Comparison of ENCODE assay signal across 8 mouse cellular contexts in the genomic region with DNA sequence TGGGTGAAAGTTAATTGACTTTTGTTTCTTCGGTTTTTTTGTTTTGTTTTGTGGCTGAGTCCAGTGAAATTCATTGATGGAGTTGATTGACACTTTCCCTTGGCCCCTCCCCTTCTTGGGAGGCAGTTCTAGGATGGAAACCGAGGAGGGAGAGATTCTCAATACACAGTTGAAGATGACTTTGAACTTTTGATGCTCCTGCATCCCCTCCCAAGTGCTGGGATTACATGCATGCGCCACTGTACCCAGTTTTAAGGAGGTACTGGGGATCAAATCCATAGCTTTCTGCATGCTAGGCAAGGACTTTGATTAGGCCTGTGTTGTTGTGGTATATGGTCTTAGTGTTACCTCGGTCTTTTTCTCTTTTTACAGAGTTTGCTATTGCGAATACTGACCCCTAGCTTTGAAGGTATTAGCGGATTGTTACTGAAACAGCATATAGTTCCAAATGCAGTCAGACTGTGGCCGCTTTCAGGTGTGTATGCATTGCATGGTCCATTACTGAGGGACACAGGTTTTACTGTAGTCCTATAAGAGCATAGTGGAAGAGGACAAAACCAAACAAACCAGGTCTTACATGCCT. TPM values are rescaled to one million over a fixed set of nuclear protein-coding genes. Genes with fewer than 3 reads are reported as not detected.
DNase-seq lines count a peak whose midpoint lies in the region; ATAC-seq and TF ChIP-seq lines count a peak whose summit lies in the region.

No protein-coding gene starts in this region.

- intact Hi-C loops in heart, postnatal 14 days (cut with DNase I) = loop anchor here (5.0 kb wide), 1 partner anchor 229 kb away; no protein-coding TSS in a partner anchor

- no peak for ATAC-seq in heart, embryonic 16.5 days (replicated peaks; ENCODE audit: extremely low read depth, insufficient read depth, low FRiP score)
- ATAC-seq in forebrain, embryonic 13.5 days = no peak
- no peak for ATAC-seq in liver, embryonic 15.5 days (ENCODE audit: insufficient read depth)

- no peaks in the 10 kb centered on the region for H3K9me3 ChIP-seq in heart, embryonic 16.5 days (replicated peaks; ENCODE audit: control insufficient read depth, low read length)
- no peaks in the 10 kb centered on the region for H3K9me3 ChIP-seq in MEL (replicated peaks; ENCODE audit: insufficient read depth, low read length)
- no peaks in the 10 kb centered on the region for H3K9me3 ChIP-seq in forebrain, embryonic 13.5 days (replicated peaks)
- H3K9me3 ChIP-seq in liver, embryonic 15.5 days (replicated peaks) = no peaks in the 10 kb centered on the region

- WGBS in heart, embryonic 16.5 days = 37% methylated on average over 7 of the region's 7 CpGs
- WGBS in forebrain, embryonic 13.5 days = 39% methylated on average over 7 of the region's 7 CpGs
- 32% methylated on average over 7 of the region's 7 CpGs for WGBS in liver, embryonic 15.5 days (ENCODE audit: insufficient replicate concordance)

- H3K4me2 ChIP-seq in heart, embryonic 16.5 days (ENCODE audit: low read depth, low read length) = peak overlapping the region; percentile 92
- peak overlapping the region; percentile 85 for H3K4me2 ChIP-seq in forebrain, embryonic 13.5 days
- H3K4me2 ChIP-seq in liver, embryonic 15.5 days = peak overlapping the region; percentile 82

- DNase-seq in heart, postnatal 14 days = no peak
- peak; percentile 60 for DNase-seq in MEL (ENCODE audit: low read depth, low spot score)
- no peak for DNase-seq in urinary bladder, postnatal 10 days (ENCODE audit: low spot score)
- no peak for DNase-seq in gastrocnemius, adult 18-20 months (ENCODE audit: low spot score)
- no peak for DNase-seq in layer of hippocampus, postnatal 25 days (ENCODE audit: extremely low spot score in 1 of 2, low spot score in 1 of 2)

- H3K4me3 ChIP-seq in heart, embryonic 16.5 days (ENCODE audit: low read length) = peak overlapping the region; percentile 98
- H3K4me3 ChIP-seq in MEL (ENCODE audit: control insufficient read depth in 1 of 2, insufficient read depth in 1 of 2, low read depth in 2 of 2, low read length in 2 of 2) = peak overlapping the region; percentile 91 to 97
- peak overlapping the region; percentile 75 for H3K4me3 ChIP-seq in forebrain, embryonic 13.5 days
- peak overlapping the region; percentile 97 for H3K4me3 ChIP-seq in liver, embryonic 15.5 days (replicated peaks)

- H3K9ac ChIP-seq in heart, embryonic 16.5 days (ENCODE audit: low read length) = peak overlapping the region; percentile 98
- peak overlapping the region; percentile 93 for H3K9ac ChIP-seq in MEL (ENCODE audit: control insufficient read depth, low read depth, low read length, poor library complexity, severe bottlenecking)
- H3K9ac ChIP-seq in forebrain, embryonic 13.5 days = peak overlapping the region; percentile 87
- H3K9ac ChIP-seq in liver, embryonic 15.5 days = peak overlapping the region; percentile 96

- H3K27me3 ChIP-seq in heart, embryonic 16.5 days (ENCODE audit: control insufficient read depth, insufficient read depth, low read length) = no peaks in the 10 kb centered on the region
- no peaks in the 10 kb centered on the region for H3K27me3 ChIP-seq in MEL (ENCODE audit: control insufficient read depth in 1 of 2, insufficient read depth in 2 of 2, low read length in 2 of 2)
- no peaks in the 10 kb centered on the region for H3K27me3 ChIP-seq in forebrain, embryonic 13.5 days
- H3K27me3 ChIP-seq in liver, embryonic 15.5 days = no peaks in the 10 kb centered on the region

- H3K79me2 ChIP-seq in MEL (ENCODE audit: control insufficient read depth, insufficient read depth, low read length, poor library complexity) = peaks cover 30% of the 10 kb centered on the region

- TF ChIP-seq CTCF in MEL (IDR thresholded peaks at IDR 0.05 in 2 of 3, conservative IDR thresholded peaks at IDR 0.05 in 1 of 3; ENCODE audit: control insufficient read depth in 1 of 3, insufficient read depth in 1 of 3, low read depth in 2 of 3, low read length in 3 of 3, poor library complexity in 1 of 3, severe bottlenecking in 1 of 3) = peak in 2 of 3 experiments; percentile 21 to 41; a peak in 3 of 6 replicates

- TF ChIP-seq EP300 in MEL (IDR thresholded peaks at IDR 0.05; ENCODE audit: low read depth in 1 of 2, low read length in 2 of 2) = no peak

- peak overlapping the region; percentile 94 for H3K27ac ChIP-seq in heart, embryonic 16.5 days (ENCODE audit: low read length)
- H3K27ac ChIP-seq in MEL (ENCODE audit: control insufficient read depth, low read depth, low read length) = peak overlapping the region; percentile 88
- peak overlapping the region; percentile 88 for H3K27ac ChIP-seq in forebrain, embryonic 13.5 days
- peak overlapping the region; percentile 95 for H3K27ac ChIP-seq in liver, embryonic 15.5 days (replicated peaks)

- peak in 1 of 2 experiments; percentile 6; a peak in 1 of 4 replicates for TF ChIP-seq POLR2A in MEL (IDR thresholded peaks at IDR 0.05; ENCODE audit: control insufficient read depth in 1 of 2, insufficient read depth in 1 of 2, low read depth in 1 of 2, low read length in 2 of 2, poor library complexity in 1 of 2)

- peak; percentile 22; the same call in 1 of the 2 replicates for TF ChIP-seq RAD21 in MEL (IDR thresholded peaks at IDR 0.05; ENCODE audit: low read depth, low read length)

- peaks cover 20% of the 10 kb centered on the region for H3K4me1 ChIP-seq in heart, embryonic 16.5 days (ENCODE audit: control insufficient read depth, insufficient read depth, low read length)
- H3K4me1 ChIP-seq in MEL (ENCODE audit: control insufficient read depth in 1 of 2, insufficient read depth in 2 of 2, low read length in 2 of 2) = peaks cover 0 to 12% of the 10 kb centered on the region in 2 experiments; a peak in 3 of 4 replicates
- H3K4me1 ChIP-seq in forebrain, embryonic 13.5 days = peaks cover 28% of the 10 kb centered on the region
- peaks cover 36% of the 10 kb centered on the region for H3K4me1 ChIP-seq in liver, embryonic 15.5 days (replicated peaks)

- peaks cover 4% of the 10 kb centered on the region for H3K36me3 ChIP-seq in heart, embryonic 16.5 days (ENCODE audit: control insufficient read depth, insufficient read depth)
- H3K36me3 ChIP-seq in MEL (ENCODE audit: control insufficient read depth in 1 of 2, insufficient read depth in 2 of 2, low read length in 2 of 2) = peaks cover 0 to 11% of the 10 kb centered on the region in 2 experiments; a peak in 2 of 4 replicates
- peaks cover 13% of the 10 kb centered on the region for H3K36me3 ChIP-seq in forebrain, embryonic 13.5 days (ENCODE audit: poor library complexity, severe bottlenecking)
- H3K36me3 ChIP-seq in liver, embryonic 15.5 days (replicated peaks) = peaks cover 23% of the 10 kb centered on the region

TF ChIP-seq in MEL, 35 proteins besides CTCF, POLR2A, EP300 and RAD21 (continues in another document):
- TF ChIP-seq MYC (IDR thresholded peaks at IDR 0.05; ENCODE audit: low read depth, low read length) (no peak), NELFE (IDR thresholded peaks at IDR 0.05; ENCODE audit: low read depth, low read length) (no peak), E2F4 (IDR thresholded peaks at IDR 0.05; ENCODE audit: borderline replicate concordance, low read depth, low read length) (no peak), SMC3 (IDR thresholded peaks at IDR 0.05; ENCODE audit: low read depth, low read length) (peak; percentile 39)

RNA-seq across cellular contexts. Expression of a gene that starts 3.5 kb away (rescaled TPM):
- 60.7 and 71.0 TPM in 2 replicates for polyA plus RNA-seq in heart, embryonic 16.5 days (2015; fragmentation: Nextera tagmentation; extraction: Ambion mirVana)
- total RNA-seq in heart, postnatal 14 days (2021) = 10 to 100 TPM; 75.5 to 76.9 TPM
- 28.9 and 32.0 TPM in 2 replicates for total RNA-seq in MEL (2012; rRNA removed)
- polyA plus RNA-seq in MEL (2012; ENCODE audit: insufficient read depth in 1 of 2, insufficient read length in 2 of 2, low read depth in 1 of 2, low replicate concordance in 2 of 2, missing spikeins in 1 of 2) = 10 to 100 TPM in 1 of 2 experiments, not detected in 1; 36.0 TPM
- 45.1 and 47.3 TPM in 2 replicates for polyA plus RNA-seq in forebrain, embryonic 13.5 days (2015; fragmentation: Nextera tagmentation; extraction: Ambion mirVana)
- 20.8 and 21.2 TPM in 2 replicates for polyA plus RNA-seq in liver, embryonic 15.5 days (2015; fragmentation: Nextera tagmentation; extraction: Ambion mirVana)
- total RNA-seq in gastrocnemius, adult 18-20 months (2021) = 10 to 100 TPM; 73.9 to 77.4 TPM
- 10 to 100 TPM; 54.5 to 72.1 TPM for total RNA-seq in layer of hippocampus, postnatal 25 days (2021)

RNA-seq across cellular contexts. Expression of a gene that starts 24.1 kb away (rescaled TPM):
- 17.6 and 18.5 TPM in 2 replicates for polyA plus RNA-seq in heart, embryonic 16.5 days (2015; fragmentation: Nextera tagmentation; extraction: Ambion mirVana)
- total RNA-seq in heart, postnatal 14 days (2021) = 10 to 100 TPM; 75.3 to 80.8 TPM
- 49.2 and 57.8 TPM in 2 replicates for total RNA-seq in MEL (2012; rRNA removed)
- polyA plus RNA-seq in MEL (2012; ENCODE audit: insufficient read depth in 1 of 2, insufficient read length in 2 of 2, low read depth in 1 of 2, low replicate concordance in 2 of 2, missing spikeins in 1 of 2) = 100 to 1,000 TPM in 1 of 2 experiments, 10 to 100 TPM in 1; 87.7 to 235 TPM
- 34.3 and 35.6 TPM in 2 replicates for polyA plus RNA-seq in forebrain, embryonic 13.5 days (2015; fragmentation: Nextera tagmentation; extraction: Ambion mirVana)
- polyA plus RNA-seq in liver, embryonic 15.5 days (2015; fragmentation: Nextera tagmentation; extraction: Ambion mirVana) = 18.1 and 20.8 TPM in 2 replicates
- 10 to 100 TPM; 61.1 to 68.9 TPM for total RNA-seq in gastrocnemius, adult 18-20 months (2021)
- total RNA-seq in layer of hippocampus, postnatal 25 days (2021) = 100 to 1,000 TPM; 147 to 171 TPM

RNA-seq across cellular contexts. Expression of a gene that starts 36.0 kb away (rescaled TPM):
- 676 and 829 TPM in 2 replicates for polyA plus RNA-seq in heart, embryonic 16.5 days (2015; fragmentation: Nextera tagmentation; extraction: Ambion mirVana)
- 100 to 1,000 TPM; 426 to 446 TPM for total RNA-seq in heart, postnatal 14 days (2021)
- 2,918 and 3,113 TPM in 2 replicates for total RNA-seq in MEL (2012; rRNA removed)
- polyA plus RNA-seq in MEL (2012; ENCODE audit: insufficient read depth in 1 of 2, insufficient read length in 2 of 2, low read depth in 1 of 2, low replicate concordance in 2 of 2, missing spikeins in 1 of 2) = 1,000 to 10,000 TPM in 1 of 2 experiments, not detected in 1; 1,306 TPM
- polyA plus RNA-seq in forebrain, embryonic 13.5 days (2015; fragmentation: Nextera tagmentation; extraction: Ambion mirVana) = 917 and 1,023 TPM in 2 replicates
- 785 TPM in 2 replicates for polyA plus RNA-seq in liver, embryonic 15.5 days (2015; fragmentation: Nextera tagmentation; extraction: Ambion mirVana)
- 100 to 1,000 TPM; 432 to 435 TPM for total RNA-seq in gastrocnemius, adult 18-20 months (2021)
- total RNA-seq in layer of hippocampus, postnatal 25 days (2021) = 100 to 1,000 TPM; 378 to 449 TPM

RNA-seq across cellular contexts. Expression of a gene that starts 51.0 kb away (rescaled TPM):
- polyA plus RNA-seq in heart, embryonic 16.5 days (2015; fragmentation: Nextera tagmentation; extraction: Ambion mirVana) = 0.20 and 0.35 TPM in 2 replicates
- under 1 TPM; 0.31 to 0.39 TPM for total RNA-seq in heart, postnatal 14 days (2021)
- 2.2 and 3.5 TPM in 2 replicates for total RNA-seq in MEL (2012; rRNA removed)
- 1 to 10 TPM in 1 of 2 experiments, not detected in 1; 4.5 TPM for polyA plus RNA-seq in MEL (2012; ENCODE audit: insufficient read depth in 1 of 2, insufficient read length in 2 of 2, low read depth in 1 of 2, low replicate concordance in 2 of 2, missing spikeins in 1 of 2)
- 0.43 and 0.64 TPM in 2 replicates for polyA plus RNA-seq in forebrain, embryonic 13.5 days (2015; fragmentation: Nextera tagmentation; extraction: Ambion mirVana)
- 0.30 and 0.45 TPM in 2 replicates for polyA plus RNA-seq in liver, embryonic 15.5 days (2015; fragmentation: Nextera tagmentation; extraction: Ambion mirVana)
- under 1 TPM in 1 of 2 experiments, not detected in 1; 0.14 TPM for total RNA-seq in gastrocnemius, adult 18-20 months (2021)
- 100 to 1,000 TPM; 273 to 300 TPM for total RNA-seq in layer of hippocampus, postnatal 25 days (2021)
